Mouse (Mus musculus): ENCODE data around the gene Eno1.
A peak's percentile ranks its signal among the peaks of the same experiment; 100 is the strongest.

GRCm38 (mm10) chr4:150237636-150238361 lies 1.3 kb downstream of the Eno1 start:
- TF ChIP-seq CTCF (IDR thresholded peaks at IDR 0.05; ENCODE audit: borderline replicate concordance, insufficient read depth, low read length) (no peak), POLR2A (IDR thresholded peaks at IDR 0.05; ENCODE audit: low read depth, low read length) (peak; percentile 10; the same call in 1 of the 2 replicates)
